Mouse (Mus musculus) hindbrain, embryonic 15.5 days (tissue): ENCODE measurements around the gene Mthfd1. TPM values are rescaled to one million over a fixed set of nuclear protein-coding genes. Genes with fewer than 3 reads are reported as not detected.

Experiments
- ATAC-seq: fragments of 200-750 bp; cut with Nextera tagmentation; 2 replicates; pipeline ENCODE4 v1.8.0; 2017; ENCODE audit warnings: low read depth, moderate number of reproducible peaks, moderate TSS enrichment; ENCODE audit not compliant: low FRiP score
- H3K27ac ChIP-seq: fragments of 300-500 bp; sonication (generic); replicated peaks from 2 replicates; pipeline ENCODE4 v1.5.1; 2015; ENCODE audit warnings: mild to moderate bottlenecking, inconsistent platforms
- H3K27me3 ChIP-seq: fragments of 300-500 bp; sonication (generic); 2 replicates; pipeline ENCODE4 v1.6.1; 2015; ENCODE audit warnings: control low read depth, inconsistent platforms
- H3K36me3 ChIP-seq: fragments of 300-500 bp; sonication (generic); 2 replicates; pipeline ENCODE4 v1.6.1; 2015; ENCODE audit warnings: control low read depth, inconsistent platforms
- H3K4me1 ChIP-seq: fragments of 300-500 bp; sonication (generic); replicated peaks from 2 replicates; pipeline ENCODE4 v1.6.1; 2015; ENCODE audit warnings: control low read depth, inconsistent platforms
- H3K4me2 ChIP-seq: fragments of 300-500 bp; sonication (generic); 2 replicates; pipeline ENCODE4 v1.6.1; 2015; ENCODE audit warnings: moderate library complexity, mild to moderate bottlenecking, inconsistent platforms
- H3K4me3 ChIP-seq: fragments of 300-500 bp; sonication (generic); 2 replicates; pipeline ENCODE4 v1.5.1; 2015; ENCODE audit warnings: mild to moderate bottlenecking, inconsistent platforms
- H3K9ac ChIP-seq: fragments of 300-500 bp; sonication (generic); 2 replicates; pipeline ENCODE4 v1.6.1; 2015; ENCODE audit warnings: inconsistent platforms
- H3K9me3 ChIP-seq: fragments of 300-500 bp; sonication (generic); 2 replicates; pipeline ENCODE4 v1.6.1; 2016; ENCODE audit warnings: control low read depth, inconsistent platforms
- WGBS: fragments of 180-500 bp; shearing (Covaris S2); methylation state at CpG from one replicate; pipeline ENCODE4 v1.1.7; 2015; 5-methylcytosine and 5-hydroxymethylcytosine counted together
- polyA plus RNA-seq: library from polyadenylated mRNA; unstranded; fragments of >200 nt; fragmentation: Nextera tagmentation; extraction: Ambion mirVana; gene quantifications from 2 replicates; pipeline ENCODE4 v1.2.1, GENCODE M21; 2015

Gene Mthfd1
- polyA plus RNA-seq, 1 experiment from 2014 or later: 33.1 TPM

- Histone ChIP-seq H3K9me3 (no peaks in the 10 kb centered on the region), H3K9ac (peak overlapping the region; percentile 97), H3K27ac (peak overlapping the region; percentile 97; the same call in 1 of the 2 replicates), H3K4me1 (peaks cover 41% of the 10 kb centered on the region), H3K36me3 (no peaks in the 10 kb centered on the region), H3K27me3 (no peaks in the 10 kb centered on the region), H3K4me2 (peak overlapping the region; percentile 82), H3K4me3 (peak overlapping the region; percentile 72; the same call in 1 of the 2 replicates)
- 24% methylated on average over 14 of the region's 14 CpGs for WGBS
- no peak for ATAC-seq
Measured at GRCm38 (mm10) chr12:76367096-76367995, 112.2 kb downstream of the Mthfd1 start.

- Histone ChIP-seq H3K36me3 (no peaks in the 10 kb centered on the region), H3K27me3 (no peaks in the 10 kb centered on the region), H3K4me2 (peak overlapping the region; percentile 82), H3K9me3 (no peaks in the 10 kb centered on the region), H3K4me3 (peak overlapping the region; percentile 72), H3K27ac (peak overlapping the region; percentile 97), H3K4me1 (peaks cover 46% of the 10 kb centered on the region), H3K9ac (peak overlapping the region; percentile 97)
- 9% methylated on average over 9 of the region's 9 CpGs for WGBS
- no peak for ATAC-seq
Measured at GRCm38 (mm10) chr12:76368201-76368789, 113.2 kb downstream of the Mthfd1 start.

GRCm38 (mm10) chr12:76368790-76369205, 113.7 kb downstream of the Mthfd1 start:
- H3K4me3 ChIP-seq: peak overlapping the region; percentile 72
- peak overlapping the region; percentile 97 for H3K27ac ChIP-seq
- peaks cover 46% of the 10 kb centered on the region for H3K4me1 ChIP-seq
- no peaks in the 10 kb centered on the region for H3K36me3 ChIP-seq
- no peak for ATAC-seq
- H3K9ac ChIP-seq: peak overlapping the region; percentile 97
- peak overlapping the region; percentile 82 for H3K4me2 ChIP-seq
- no peaks in the 10 kb centered on the region for H3K27me3 ChIP-seq
- under 1% methylated on average over 26 of the region's 26 CpGs for WGBS
- H3K9me3 ChIP-seq: no peaks in the 10 kb centered on the region

Other genes with a start within 250 kb of the Mthfd1 start
- 0.21 and 0.51 TPM in 2 replicates for gene Esr2, start 78.0 kb upstream of the Mthfd1 start, polyA plus RNA-seq
- not detected in 2 replicates for gene Tex21, start 8.6 kb upstream of the Mthfd1 start, polyA plus RNA-seq
- 10.7 and 12.4 TPM in 2 replicates for gene Akap5, start 69.6 kb downstream of the Mthfd1 start, polyA plus RNA-seq
- 13.1 and 14.1 TPM in 2 replicates for gene Zbtb25, start 114.3 kb downstream of the Mthfd1 start, polyA plus RNA-seq
- gene Zbtb1, start 115.0 kb downstream of the Mthfd1 start, polyA plus RNA-seq: 3.7 and 3.9 TPM in 2 replicates
- 7.3 and 8.7 TPM in 2 replicates for gene Hspa2, start 148.9 kb downstream of the Mthfd1 start, polyA plus RNA-seq
- 1.6 TPM in 2 replicates for gene Ppp1r36, start 162.2 kb downstream of the Mthfd1 start, polyA plus RNA-seq